Mouse (Mus musculus): ENCODE measurements around the gene Olfr286.

Olfr286 gene

GRCm38 (mm10) chr15:98234350-98234749, at the start of gene Olfr286:
Gene Olfr286 (minus strand): TSS chr15:98234450.
- no peak for DNase-seq (ENCODE audit: low spot score)

GRCm38 (mm10) chr15:98257776-98258175, 23.5 kb upstream of the Olfr286 start:
- DNase-seq (ENCODE audit: low spot score): no peak

- no peak for DNase-seq (ENCODE audit: low spot score)
Observed at GRCm38 (mm10) chr15:98257193-98257592, 22.9 kb upstream of the Olfr286 start, which contains the start of gene H1fnt. Gene H1fnt (minus strand): TSS chr15:98257293.

GRCm38 (mm10) chr15:98256271-98256670, 22.0 kb upstream of the Olfr286 start:
- no peak for DNase-seq (ENCODE audit: low spot score)

- DNase-seq (ENCODE audit: low spot score): no peak
Observed at GRCm38 (mm10) chr15:98235442-98235841, 1.2 kb upstream of the Olfr286 start.

- no peak for DNase-seq (ENCODE audit: low spot score)
Observed at GRCm38 (mm10) chr15:98226096-98226495, 8.2 kb downstream of the Olfr286 start.

- peak; percentile 57 for DNase-seq (ENCODE audit: low spot score)
Observed at GRCm38 (mm10) chr15:98225610-98226009, 8.6 kb downstream of the Olfr286 start.

- DNase-seq (ENCODE audit: low spot score): no peak
Observed at GRCm38 (mm10) chr15:98222377-98222776, 11.9 kb downstream of the Olfr286 start.

- DNase-seq (ENCODE audit: low spot score): no peak
Observed at GRCm38 (mm10) chr15:98220877-98221276, 13.4 kb downstream of the Olfr286 start, which contains the start of the genes Gm44579 and Olfr287. Gene Gm44579 (minus strand): TSS chr15:98220977. Gene Olfr287 (minus strand): TSS chr15:98221056.

- DNase-seq (ENCODE audit: low spot score): no peak
Observed at GRCm38 (mm10) chr15:98214130-98214529, 20.1 kb downstream of the Olfr286 start.

- no peak for DNase-seq (ENCODE audit: low spot score)
Observed at GRCm38 (mm10) chr15:98213336-98213870, 20.8 kb downstream of the Olfr286 start.

GRCm38 (mm10) chr15:98209676-98210075, 24.6 kb downstream of the Olfr286 start:
- DNase-seq (ENCODE audit: low spot score): no peak

- DNase-seq (ENCODE audit: low spot score): no peak
Observed at GRCm38 (mm10) chr15:98195442-98195841, 38.8 kb downstream of the Olfr286 start, which contains the start of gene Olfr288. Gene Olfr288 (minus strand): TSS chr15:98195542.

GRCm38 (mm10) chr15:98184456-98184855, 49.8 kb downstream of the Olfr286 start:
- DNase-seq (ENCODE audit: low spot score): no peak

- no peak for DNase-seq (ENCODE audit: low spot score)
Observed at GRCm38 (mm10) chr15:98181856-98182570, 52.2 kb downstream of the Olfr286 start.

- peak; percentile 96 for DNase-seq (ENCODE audit: low spot score)
Observed at GRCm38 (mm10) chr15:98181132-98181711, 53.0 kb downstream of the Olfr286 start.

- no peak for DNase-seq (ENCODE audit: low spot score)
Observed at GRCm38 (mm10) chr15:98180567-98181131, 53.6 kb downstream of the Olfr286 start.

- no peak for DNase-seq (ENCODE audit: low spot score)
Observed at GRCm38 (mm10) chr15:98177320-98177719, 56.9 kb downstream of the Olfr286 start.
